Comparison of ENCODE assay signal across 10 mouse cellular contexts in the genomic region with DNA sequence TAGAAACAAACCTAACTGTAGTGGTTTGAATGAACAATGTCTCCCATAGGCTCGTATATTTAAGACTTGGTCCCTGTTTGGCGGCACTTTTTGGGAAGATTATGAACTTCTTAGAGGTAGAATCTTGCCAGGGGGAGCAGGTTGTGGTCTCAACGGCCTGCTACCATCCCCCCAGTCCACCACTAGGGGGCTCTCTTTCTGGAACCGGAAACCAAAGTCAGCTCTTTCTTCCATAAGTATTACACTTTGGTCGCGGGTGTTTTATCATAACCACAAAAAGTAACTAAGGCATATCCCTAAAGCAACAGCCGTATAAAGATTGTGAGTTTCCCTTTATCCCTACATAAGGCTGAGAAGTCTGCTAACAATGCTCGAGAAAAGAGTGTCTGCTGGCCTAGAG. TPM values are rescaled to one million over a fixed set of nuclear protein-coding genes. Genes with fewer than 3 reads are reported as not detected.
A peak's percentile ranks its signal among the peaks of the same experiment; 100 is the strongest.
DNase-seq lines count a peak whose midpoint lies in the region; ATAC-seq and TF ChIP-seq lines count a peak whose summit lies in the region.
"Had no signal": no experiment of that assay in that cellular context is flagged by ENCODE, and none has a peak within 500 bp of the region (broad histone marks: within the 10 kb centered on the region; RNA-seq: fewer than 3 reads in every experiment).

No protein-coding gene starts in this region.

- no peak; the same call in none of the 2 replicates for TF ChIP-seq RAD21 in CH12.LX (IDR thresholded peaks at IDR 0.05; ENCODE audit: low read depth, low read length)

- no peaks in the 10 kb centered on the region for H3K79me2 ChIP-seq in CH12.LX (replicated peaks; ENCODE audit: control insufficient read depth, extremely low read depth, insufficient read depth, poor library complexity, severe bottlenecking)

- no peaks in the 10 kb centered on the region for H3K27me3 ChIP-seq in liver, embryonic 11.5 days (replicated peaks; ENCODE audit: control insufficient read depth, insufficient read depth, low read length)
- H3K27me3 ChIP-seq in CH12.LX (replicated peaks): no peaks in the 10 kb centered on the region
- no peaks in the 10 kb centered on the region for H3K27me3 ChIP-seq in small intestine, adult 2 months (ENCODE audit: control insufficient read depth, insufficient read depth, low read length)
- no peaks in the 10 kb centered on the region for H3K27me3 ChIP-seq in heart, embryonic 11.5 days (ENCODE audit: control insufficient read depth, insufficient read depth, low read length)
- H3K27me3 ChIP-seq: hindbrain, embryonic 15.5 days had no signal

- peak; percentile 53 to 76; a peak in 3 of 4 replicates for TF ChIP-seq CTCF in CH12.LX (conservative IDR thresholded peaks at IDR 0.05 in 1 of 2, IDR thresholded peaks at IDR 0.05 in 1 of 2; ENCODE audit: low read depth in 2 of 2, low read length in 2 of 2)
- TF ChIP-seq CTCF in small intestine, adult 2 months (IDR thresholded peaks at IDR 0.05; ENCODE audit: extremely low read depth, insufficient read length, insufficient replicate concordance, low read depth, low read length): peak; percentile 66; the same call in 1 of the 2 replicates

- no peak for ATAC-seq in liver, embryonic 11.5 days (replicated peaks; ENCODE audit: low FRiP score)
- no peak for ATAC-seq in heart, embryonic 11.5 days (replicated peaks; ENCODE audit: insufficient number of reproducible peaks, low FRiP score, low TSS enrichment)

- H3K36me3 ChIP-seq in liver, embryonic 11.5 days (ENCODE audit: control insufficient read depth, insufficient read depth, low read length): no peaks in the 10 kb centered on the region
- no peaks in the 10 kb centered on the region for H3K36me3 ChIP-seq in CH12.LX (replicated peaks in 1 of 2; ENCODE audit: control insufficient read depth in 1 of 2, insufficient read depth in 1 of 2, low read length in 1 of 2)
- no peaks in the 10 kb centered on the region for H3K36me3 ChIP-seq in small intestine, adult 2 months (ENCODE audit: control insufficient read depth, insufficient read depth, low read length)
- H3K36me3 ChIP-seq in heart, embryonic 11.5 days (ENCODE audit: control insufficient read depth, insufficient read depth, low read length): no peaks in the 10 kb centered on the region
- H3K36me3 ChIP-seq: hindbrain, embryonic 15.5 days had no signal

- no peak overlapping the region for H3K4me3 ChIP-seq in liver, embryonic 11.5 days (ENCODE audit: low read depth, low read length)
- H3K4me3 ChIP-seq in CH12.LX (replicated peaks in 1 of 3; ENCODE audit: low read depth in 2 of 3, low read length in 2 of 3, poor library complexity in 1 of 3): no peak overlapping the region
- no peak overlapping the region for H3K4me3 ChIP-seq in small intestine, adult 2 months (ENCODE audit: low read depth, low read length)
- H3K4me3 ChIP-seq in heart, embryonic 11.5 days (ENCODE audit: low read depth, low read length): no peak overlapping the region
- H3K4me3 ChIP-seq: hindbrain, embryonic 15.5 days had no signal

- no peak overlapping the region for H3K4me2 ChIP-seq in liver, embryonic 11.5 days
- peak overlapping the region; percentile 60 for H3K4me2 ChIP-seq in CH12.LX (ENCODE audit: insufficient read depth, low read depth, poor library complexity, severe bottlenecking)
- H3K4me2 ChIP-seq in heart, embryonic 11.5 days: no peak overlapping the region
- H3K4me2 ChIP-seq: hindbrain, embryonic 15.5 days had no signal

- TF ChIP-seq EP300 in CH12.LX (IDR thresholded peaks at IDR 0.05; ENCODE audit: low read length): peak; percentile 15; the same call in 1 of the 2 replicates

- no peak overlapping the region for H3K9ac ChIP-seq in liver, embryonic 11.5 days (ENCODE audit: low read depth, low read length)
- H3K9ac ChIP-seq in CH12.LX (ENCODE audit: insufficient read depth, low read depth): no peak overlapping the region
- H3K9ac ChIP-seq in heart, embryonic 11.5 days (ENCODE audit: low read depth, low read length): no peak overlapping the region
- H3K9ac ChIP-seq: hindbrain, embryonic 15.5 days had no signal

- H3K9me3 ChIP-seq in liver, embryonic 11.5 days (ENCODE audit: control insufficient read depth, low read length): no peaks in the 10 kb centered on the region
- H3K9me3 ChIP-seq in CH12.LX (replicated peaks; ENCODE audit: low read length): peaks cover 2% of the 10 kb centered on the region
- no peaks in the 10 kb centered on the region for H3K9me3 ChIP-seq in heart, embryonic 11.5 days (replicated peaks; ENCODE audit: control insufficient read depth, low read length)
- H3K9me3 ChIP-seq: hindbrain, embryonic 15.5 days had no signal

- 57% methylated on average over 8 of the region's 8 CpGs for WGBS in liver, embryonic 11.5 days
- 69% methylated on average over 8 of the region's 8 CpGs for WGBS in small intestine, adult 2 months
- WGBS in heart, embryonic 11.5 days (ENCODE audit: insufficient replicate concordance): 62% methylated on average over 8 of the region's 8 CpGs

- no peaks in the 10 kb centered on the region for H3K4me1 ChIP-seq in liver, embryonic 11.5 days (replicated peaks; ENCODE audit: control insufficient read depth, insufficient read depth, low read length)
- no peaks in the 10 kb centered on the region for H3K4me1 ChIP-seq in CH12.LX (ENCODE audit: control insufficient read depth in 1 of 2, insufficient read depth in 2 of 2)
- no peaks in the 10 kb centered on the region for H3K4me1 ChIP-seq in small intestine, adult 2 months (ENCODE audit: control insufficient read depth, insufficient read depth, insufficient read length, low read length)
- H3K4me1 ChIP-seq in heart, embryonic 11.5 days (ENCODE audit: control insufficient read depth, insufficient read depth, low read length): no peaks in the 10 kb centered on the region
- H3K4me1 ChIP-seq: hindbrain, embryonic 15.5 days had no signal

- no peak overlapping the region for H3K27ac ChIP-seq in liver, embryonic 11.5 days (ENCODE audit: low read depth, low read length)
- no peak overlapping the region for H3K27ac ChIP-seq in CH12.LX (ENCODE audit: insufficient read depth, low read depth)
- H3K27ac ChIP-seq in small intestine, adult 2 months (ENCODE audit: insufficient read depth, low read depth, low read length): no peak overlapping the region
- no peak overlapping the region for H3K27ac ChIP-seq in heart, embryonic 11.5 days (ENCODE audit: low read depth, low read length)
- H3K27ac ChIP-seq: hindbrain, embryonic 15.5 days; macrophage had no signal

- no peak for TF ChIP-seq POLR2A in CH12.LX (IDR thresholded peaks at IDR 0.05; ENCODE audit: low read depth, low read length)
- no peak for TF ChIP-seq POLR2A in small intestine, adult 2 months (IDR thresholded peaks at IDR 0.05; ENCODE audit: low read depth, low read length)

- DNase-seq in liver: peak; percentile 19
- DNase-seq in liver, embryonic 11.5 days (ENCODE audit: low spot score): no peak
- DNase-seq in CH12.LX (ENCODE audit: extremely low read depth): no peak
- peak; percentile 29 for DNase-seq in T-cell, adult 2 months (ENCODE audit: low spot score)
- DNase-seq in urinary bladder, postnatal 10 days (ENCODE audit: low spot score): no peak
- DNase-seq: cerebellum, adult 9-11 months had no signal

- in situ Hi-C loops in CH12.LX (cut with MboI; ENCODE audit: low pct_ligation_motif_present, low pct_unique_long_range_greater_than_20kb, low sequenced_read_pairs): no loop called here

- dilution Hi-C loops in CH12.LX (cut with MboI; ENCODE audit: extremely low pct_ligation_motif_present, extremely low pct_unique_long_range_greater_than_20kb, low sequenced_read_pairs): no loop called here

TF ChIP-seq in CH12.LX, 34 proteins besides CTCF, POLR2A, EP300 and RAD21:
- TF ChIP-seq MAZ (IDR thresholded peaks at IDR 0.05; ENCODE audit: low read depth, low read length) (0 out of 2 replicates have a peak, but pooled peaks have one; percentile 28), USF1 (IDR thresholded peaks at IDR 0.05; ENCODE audit: low read depth, low read length) (no peak), GABPA (IDR thresholded peaks at IDR 0.05; ENCODE audit: insufficient replicate concordance, low read depth, low read length) (no peak), SIN3A (IDR thresholded peaks at IDR 0.05; ENCODE audit: low read length) (no peak), MXI1 (IDR thresholded peaks at IDR 0.05; ENCODE audit: low read depth, low read length) (no peak), ELF1 (IDR thresholded peaks at IDR 0.05; ENCODE audit: low read depth, low read length) (peak; percentile 70), SMC3 (IDR thresholded peaks at IDR 0.05; ENCODE audit: low read depth, low read length) (peak; percentile 43), JUN (IDR thresholded peaks at IDR 0.05; ENCODE audit: insufficient read depth, low read depth, low read length) (no peak), E2F4 (IDR thresholded peaks at IDR 0.05; ENCODE audit: insufficient replicate concordance, low read depth, low read length) (no peak)

RNA-seq across cellular contexts. Expression of a gene that starts 12.4 kb away (rescaled TPM):
- polyA plus RNA-seq in liver, embryonic 11.5 days (2014; fragmentation: Nextera tagmentation; extraction: Ambion mirVana): 30.9 and 33.3 TPM in 2 replicates
- total RNA-seq in CH12.LX (2012; rRNA removed): 12.8 and 14.2 TPM in 2 replicates
- total RNA-seq in CH12.LX (2014; rRNA removed): 13.5 and 14.8 TPM in 2 replicates
- 17.6 and 18.7 TPM in 2 replicates for polyA plus RNA-seq in CH12.LX (2012; ENCODE audit: insufficient read length, low read depth)
- polyA plus RNA-seq in small intestine, adult 2 months (2012; rRNA removed): 13.8 and 31.7 TPM in 2 replicates
- polyA plus RNA-seq in heart, embryonic 11.5 days (2014; fragmentation: Nextera tagmentation; extraction: Ambion mirVana): 43.5 and 55.5 TPM in 2 replicates

Comparison
In these comparisons a context has a peak if more than half of its experiments do, and no peak if none do; other contexts are left out.
1. DNase-seq: peak in liver (single experiment) and T-cell, adult 2 months (single experiment); none in liver, embryonic 11.5 days (single experiment), CH12.LX (single experiment) and urinary bladder, postnatal 10 days (single experiment).